Mouse (Mus musculus) left cerebral cortex, postnatal 4 days (tissue): ENCODE results near the gene Aox2. TPM values are rescaled to one million over a fixed set of nuclear protein-coding genes. Genes with fewer than 3 reads are reported as not detected.

Experiments
- total RNA-seq, 2 experiments: library from RNA; stranded (reverse); gene quantifications; 2 replicates each; pipeline ENCODE4 v1.2.3; 2021

Gene Aox2
- total RNA-seq, 2 experiments from 2014 or later, result not detected

Other genes with a start within 250 kb of the Aox2 start
- gene Aox1, start 248.4 kb upstream of the Aox2 start, total RNA-seq, result 1 to 10 TPM in 1 of 2 experiments, under 1 TPM in 1; 0.68 to 1.1 TPM
- gene Aox3, start 165.2 kb upstream of the Aox2 start, total RNA-seq, result 1 to 10 TPM; 1.1 to 1.3 TPM
- 10 to 100 TPM; 18.3 to 23.4 TPM for gene Aox4, start 67.9 kb upstream of the Aox2 start, total RNA-seq
- gene Bzw1, start 114.6 kb downstream of the Aox2 start, total RNA-seq, result 100 to 1,000 TPM; 303 to 314 TPM
- 100 to 1,000 TPM; 103 TPM for gene Clk1, start 145.7 kb downstream of the Aox2 start, total RNA-seq
- gene Nif3l1, start 166.8 kb downstream of the Aox2 start, total RNA-seq, result 10 to 100 TPM; 27.3 to 32.4 TPM
- gene Ppil3, start 167.2 kb downstream of the Aox2 start, total RNA-seq, result 10 to 100 TPM; 38.8 to 39.5 TPM
- 10 to 100 TPM; 20.9 to 23.7 TPM for gene Orc2, start 226.8 kb downstream of the Aox2 start, total RNA-seq